Comparison of ENCODE assay signal across 11 mouse cellular contexts in the genomic region with DNA sequence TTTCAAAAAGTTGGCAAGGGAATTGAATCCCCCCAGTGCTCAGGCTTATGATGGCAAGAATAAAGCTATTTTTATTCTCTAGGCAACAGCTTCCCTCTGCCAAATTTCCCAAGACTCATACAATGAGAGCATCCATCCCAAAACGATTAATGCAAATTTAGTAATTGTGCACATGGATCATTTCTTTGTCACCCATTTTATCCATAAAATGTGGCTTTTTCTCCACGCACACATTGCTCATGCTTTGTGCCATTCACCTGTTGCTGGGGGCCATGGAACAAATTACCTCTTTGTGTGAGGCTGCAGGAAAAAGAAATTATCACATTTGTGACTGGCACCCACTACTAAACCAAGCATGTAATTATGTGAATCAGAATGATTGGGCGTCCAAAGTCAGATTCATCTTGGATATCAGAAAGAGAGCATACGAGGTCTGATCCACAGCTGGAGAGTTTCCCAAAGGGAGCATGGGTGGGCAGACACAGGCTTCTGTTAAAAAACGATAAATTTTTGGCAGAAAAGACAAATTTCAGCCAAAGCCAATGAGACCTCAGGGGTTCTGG.
DNase-seq lines count a peak whose midpoint lies in the region; ATAC-seq lines count a peak whose summit lies in the region.
"Had no signal": no experiment of that assay in that cellular context is flagged by ENCODE, and none has a peak within 500 bp of the region (broad histone marks: within the 10 kb centered on the region; RNA-seq: fewer than 3 reads in every experiment).

No protein-coding gene starts in this region.

- no peaks in the 10 kb centered on the region for H3K9me3 ChIP-seq in hindbrain, embryonic 13.5 days
- no peaks in the 10 kb centered on the region for H3K9me3 ChIP-seq in midbrain, embryonic 16.5 days (replicated peaks; ENCODE audit: control insufficient read depth, low read length, poor library complexity, severe bottlenecking)
- H3K9me3 ChIP-seq: intestine, embryonic 15.5 days had no signal

- H3K4me1 ChIP-seq in hindbrain, embryonic 13.5 days (replicated peaks): peaks cover 8% of the 10 kb centered on the region
- H3K4me1 ChIP-seq in midbrain, embryonic 16.5 days (ENCODE audit: control insufficient read depth, insufficient read depth, low read length): peaks cover 7% of the 10 kb centered on the region
- H3K4me1 ChIP-seq: intestine, embryonic 15.5 days had no signal

- no peak overlapping the region for H3K27ac ChIP-seq in hindbrain, embryonic 13.5 days
- no peak overlapping the region for H3K27ac ChIP-seq in midbrain, embryonic 16.5 days (ENCODE audit: low read length)
- H3K27ac ChIP-seq: intestine, embryonic 15.5 days; liver, embryonic 14.5 days had no signal

- H3K4me3 ChIP-seq in hindbrain, embryonic 13.5 days: no peak overlapping the region
- H3K4me3 ChIP-seq in midbrain, embryonic 16.5 days (ENCODE audit: low read depth, low read length): no peak overlapping the region
- H3K4me3 ChIP-seq: intestine, embryonic 15.5 days had no signal

- no peak overlapping the region for H3K4me2 ChIP-seq in hindbrain, embryonic 13.5 days
- H3K4me2 ChIP-seq in midbrain, embryonic 16.5 days (ENCODE audit: low read length): no peak overlapping the region
- H3K4me2 ChIP-seq: intestine, embryonic 15.5 days had no signal

- no peak overlapping the region for H3K9ac ChIP-seq in hindbrain, embryonic 13.5 days
- no peak overlapping the region for H3K9ac ChIP-seq in midbrain, embryonic 16.5 days (ENCODE audit: low read depth, low read length)
- H3K9ac ChIP-seq: intestine, embryonic 15.5 days; liver, embryonic 14.5 days had no signal

- H3K27me3 ChIP-seq in hindbrain, embryonic 13.5 days: peaks cover 18% of the 10 kb centered on the region
- H3K27me3 ChIP-seq in midbrain, embryonic 16.5 days (ENCODE audit: control insufficient read depth, insufficient read depth, low read depth, low read length): no peaks in the 10 kb centered on the region
- H3K27me3 ChIP-seq: intestine, embryonic 15.5 days had no signal

- WGBS in hindbrain, embryonic 13.5 days: 24% methylated on average over 5 of the region's 5 CpGs
- WGBS in midbrain, embryonic 16.5 days: 18% methylated on average over 5 of the region's 5 CpGs

- H3K36me3 ChIP-seq in hindbrain, embryonic 13.5 days: no peaks in the 10 kb centered on the region
- H3K36me3 ChIP-seq in midbrain, embryonic 16.5 days (ENCODE audit: control insufficient read depth, insufficient read depth, low read length): no peaks in the 10 kb centered on the region
- H3K36me3 ChIP-seq: intestine, embryonic 15.5 days had no signal

- peak; percentile 16 for DNase-seq in embryo, embryonic 11 days
- no peak for DNase-seq in embryo, embryonic 9.5 days (ENCODE audit: extremely low spot score)
- peak; percentile 52 for DNase-seq in brain, embryonic 18.5 days (ENCODE audit: low read depth, low spot score)
- DNase-seq in urinary bladder, adult 18-20 months (ENCODE audit: low spot score in 2 of 2): no peak
- DNase-seq in right cerebral cortex, postnatal 36 days (ENCODE audit: low spot score in 2 of 2): no peak
- no peak for DNase-seq in heart, adult 8-10 months (ENCODE audit: low spot score)
- DNase-seq: gastrocnemius, postnatal 10 days had no signal

- ATAC-seq in hindbrain, embryonic 13.5 days (ENCODE audit: low FRiP score): peak; percentile 84
- ATAC-seq in midbrain, embryonic 16.5 days: peak; percentile 85
- ATAC-seq: intestine, embryonic 15.5 days had no signal

Comparison
In these comparisons a context has a peak if more than half of its experiments do, and no peak if none do; other contexts are left out.
1. DNase-seq: peak in embryo, embryonic 11 days (single experiment) and brain, embryonic 18.5 days (single experiment); none in embryo, embryonic 9.5 days (single experiment), urinary bladder, adult 18-20 months (0 of 2), right cerebral cortex, postnatal 36 days (0 of 2) and heart, adult 8-10 months (single experiment).